Mouse (Mus musculus): ENCODE measurements at regions not wholly inside any gene's neighbourhood (a gene's known extent, or its start where the extent isn't known, plus 50 kb on each side); places are given as distances from the start of the nearest gene placed in this dataset.

- TF ChIP-seq CTCF (IDR thresholded peaks at IDR 0.05; ENCODE audit: extremely low read depth, insufficient read depth, insufficient read length, insufficient replicate concordance): no peak
- no peak for TF ChIP-seq POLR2A (IDR thresholded peaks at IDR 0.05; ENCODE audit: low read depth, low read length)
Observed at GRCm38 (mm10) chr5:106108474-106108971, 232.2 kb downstream of the Zfp326 start.

Data from spleen, adult 2 months (tissue).